Mouse (Mus musculus) brain, adult 10 weeks (tissue): ENCODE results near the gene Helz. TPM values are rescaled to one million over a fixed set of nuclear protein-coding genes. Genes with fewer than 3 reads are reported as not detected.

Source experiments
- polyA plus RNA-seq: library from polyadenylated mRNA; stranded (reverse); fragments of 350-450 nt; fragmentation: Illumina TruSeq; extraction: RNeasy Lipid Tissue Mini Kit (QIAGEN cat#74804); gene quantifications from one replicate; pipeline ENCODE4 v1.2.3, GENCODE M21; 2015; ENCODE audit warnings: low read depth, low replicate concordance

Helz gene
- polyA plus RNA-seq = 12.1 TPM

DNA sequence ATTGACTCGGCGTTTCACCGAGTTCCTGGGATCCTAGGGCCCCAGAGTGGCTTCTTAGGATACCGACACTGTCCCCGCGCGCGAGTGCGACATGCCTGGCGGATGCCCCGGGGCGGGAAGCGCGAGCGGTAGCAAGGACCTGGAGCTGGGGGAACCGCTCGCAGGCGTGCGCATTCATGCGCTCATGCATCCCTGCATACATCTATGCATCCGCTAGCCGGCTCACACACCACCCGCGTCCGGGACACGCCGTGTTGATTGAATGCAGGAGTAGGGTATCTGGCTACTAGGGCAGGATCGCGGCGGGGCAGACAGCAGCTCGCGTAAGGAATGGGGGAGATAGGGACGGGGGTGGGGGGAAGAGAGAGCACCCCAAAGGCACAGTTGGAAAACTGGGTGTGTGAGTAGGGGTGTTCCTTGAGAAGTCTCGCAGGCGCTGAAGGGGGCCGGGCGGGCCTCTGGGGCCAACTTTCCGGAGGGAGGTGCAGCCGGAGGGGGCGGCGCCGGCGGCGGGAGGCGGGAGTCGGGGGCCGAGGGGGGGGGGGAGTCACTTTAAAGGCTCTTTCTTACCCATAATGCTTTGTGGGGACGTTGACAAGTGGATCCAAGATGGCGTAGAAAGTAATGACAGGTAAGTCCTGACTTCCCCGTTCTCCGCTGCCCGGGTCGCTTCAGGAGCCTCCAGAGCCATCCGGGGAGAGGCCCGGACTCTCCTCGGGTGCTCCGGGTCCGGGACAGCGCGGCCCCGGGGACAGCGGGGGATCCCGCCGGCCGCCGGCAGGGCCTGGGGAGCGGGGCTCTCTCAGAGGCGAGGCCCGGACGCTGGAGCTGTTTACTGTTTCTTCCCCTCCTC lies at the start of gene Helz:
Gene Helz, plus strand, starts transcription at position 580 of the 853 bp plus-strand sequence.

DNA sequence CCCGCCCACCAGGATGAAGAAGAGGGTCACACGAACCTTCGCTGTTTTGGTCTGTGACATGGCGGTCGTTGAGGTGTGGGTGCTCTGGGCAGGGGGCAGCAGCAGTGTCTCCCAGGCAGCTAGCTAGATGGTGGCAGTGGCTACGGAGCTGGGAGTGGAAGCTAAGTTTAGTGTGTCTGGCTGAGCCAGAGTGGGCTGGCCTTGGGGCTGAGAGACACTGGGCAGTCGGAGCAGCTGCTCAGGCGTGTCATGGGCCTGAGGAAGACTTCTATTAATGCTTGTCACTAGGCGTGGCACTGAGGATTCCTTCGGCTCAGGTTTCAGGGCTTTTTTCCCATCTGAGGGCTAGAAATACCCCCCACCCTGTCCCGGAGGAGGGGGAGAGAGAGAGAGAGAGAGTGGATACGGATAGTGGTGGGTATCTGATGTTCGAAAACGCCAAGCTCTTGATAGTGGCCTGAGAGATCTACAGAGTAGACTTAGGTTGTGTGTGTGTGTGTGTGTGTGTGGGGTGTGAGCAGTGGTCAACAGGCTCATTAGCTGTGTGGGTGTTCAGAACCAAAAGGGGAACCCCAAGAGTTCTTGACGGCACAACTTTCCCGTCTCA lies 168.7 kb downstream of the Helz start, which contains the start of gene Cacng1:
Gene Cacng1, minus strand, starts transcription at position 191 of the 607 bp plus-strand sequence.

Other genes with a start within 250 kb of the Helz start
- gene Pitpnc1, start 77.2 kb upstream of the Helz start, polyA plus RNA-seq = 45.7 TPM
- gene Psmd12, start 68.4 kb upstream of the Helz start, polyA plus RNA-seq = 102 TPM
- gene Cacng1, start 168.6 kb downstream of the Helz start, polyA plus RNA-seq = 0.37 TPM
- 27.4 TPM for gene Cacng4, start 246.6 kb downstream of the Helz start, polyA plus RNA-seq